Mouse (Mus musculus) gastrocnemius, postnatal 14 days (tissue): Measurements from ENCODE around the gene Ms4a4b. TPM values are rescaled to one million over a fixed set of nuclear protein-coding genes. Genes with fewer than 3 reads are reported as not detected.
"Not testable (repeated sequence)": the region's sequence is repeated elsewhere in the genome, so short reads cannot be mapped to it uniquely, and the experiment has no call there.

Experiments used
- DNase-seq: peaks from one replicate; pipeline ENCODE4 v3.0.0; 2021; ENCODE audit warnings: mixed read lengths
- intact Hi-C: fragments of 180-260 bp; cut with DNase I; formaldehyde crosslinking; loops from one replicate; pipeline ENCODE4 v1.15.1; 2025; ENCODE audit warnings: low total_unique reads
- total RNA-seq, 2 experiments: library from RNA; stranded (reverse); gene quantifications; 2 replicates each; pipeline ENCODE4 v1.2.3; 2021

Ms4a4b gene
- total RNA-seq, 2 experiments from 2014 or later = 0.20 TPM; not detected in 1

- no peak for DNase-seq
- intact Hi-C loops = no loop called here
Observed at GRCm38 (mm10) chr19:11484388-11484787, 41.0 kb downstream of the Ms4a4b start.

GRCm38 (mm10) chr19:11485266-11485665, 41.9 kb downstream of the Ms4a4b start:
- intact Hi-C loops = no loop called here
- no peak for DNase-seq

DNA sequence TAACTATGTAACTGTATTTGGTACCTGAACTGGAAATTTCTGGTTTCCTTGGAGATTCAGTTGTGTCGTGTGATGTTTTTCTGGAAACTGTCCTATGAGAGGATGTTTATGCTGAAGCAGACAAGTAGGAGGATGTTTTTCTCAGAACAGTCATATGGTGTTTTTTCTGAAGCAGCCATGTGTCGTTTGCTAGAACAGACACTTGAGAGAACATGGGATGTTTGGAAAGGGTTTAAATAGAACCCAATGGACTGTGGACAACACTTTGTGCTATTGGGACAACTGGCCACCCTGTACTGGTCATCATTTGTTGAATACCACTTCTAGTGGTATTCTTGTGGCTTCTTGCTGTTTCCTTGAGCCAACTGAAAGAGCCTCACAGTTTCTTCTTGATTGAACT, 42.4 kb downstream of the Ms4a4b start, which contains the start of gene Gm8369:
Gene Gm8369 (plus strand): TSS at position 193 of the 400 bp plus-strand sequence.
- intact Hi-C loops = no loop called here
- no peak for DNase-seq

- no peak for DNase-seq
- intact Hi-C loops = no loop called here
Observed at GRCm38 (mm10) chr19:11486599-11486998, 43.2 kb downstream of the Ms4a4b start.

GRCm38 (mm10) chr19:11491406-11492189, 48.2 kb downstream of the Ms4a4b start:
- no peak for DNase-seq
- intact Hi-C loops = no loop called here

- DNase-seq = no peak
- intact Hi-C loops = no loop called here
Observed at GRCm38 (mm10) chr19:11492671-11493070, 49.3 kb downstream of the Ms4a4b start.

DNA sequence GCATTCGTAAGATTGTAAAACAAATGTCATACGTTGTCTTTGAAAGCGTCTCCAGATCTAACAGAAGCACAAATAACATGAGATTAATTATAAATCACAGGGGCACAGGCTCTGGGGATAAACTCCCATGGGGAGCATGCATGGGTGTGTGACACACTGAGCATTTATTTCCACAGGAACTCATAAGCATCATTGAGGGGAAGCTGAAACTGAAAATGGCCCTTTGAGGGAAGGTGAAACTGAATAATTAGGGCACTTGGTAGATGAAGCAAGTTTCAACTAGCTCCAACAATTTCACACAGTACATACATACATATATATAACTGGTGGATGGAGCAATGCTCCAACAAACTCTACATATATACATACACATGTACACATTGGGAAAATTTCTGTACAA, 51.2 kb downstream of the Ms4a4b start:
- intact Hi-C loops = no loop called here
- no peak for DNase-seq

DNA sequence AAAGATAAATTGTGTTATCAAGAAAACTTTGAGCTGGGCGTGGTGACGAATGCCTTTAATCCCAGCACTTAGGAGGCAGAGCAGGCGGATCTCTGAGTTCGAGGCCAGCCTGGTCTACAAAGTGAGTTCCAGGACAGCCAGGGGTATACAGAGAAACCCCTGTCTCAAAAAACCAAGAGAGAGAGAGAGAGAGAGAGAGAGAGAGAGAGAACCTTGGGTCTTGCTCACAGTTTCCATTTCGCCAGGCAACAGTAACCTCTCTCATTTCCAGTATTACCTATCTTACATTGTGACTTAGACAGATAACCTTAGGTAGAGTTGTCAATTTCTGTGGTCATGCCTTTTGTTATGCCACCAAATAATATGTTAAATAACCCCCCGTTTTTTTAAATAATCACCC, 53.0 kb downstream of the Ms4a4b start:
- intact Hi-C loops = no loop called here
- no peak for DNase-seq

GRCm38 (mm10) chr19:11497300-11497699, 53.9 kb downstream of the Ms4a4b start:
- intact Hi-C loops, DNase-seq: not testable (repeated sequence)

GRCm38 (mm10) chr19:11500796-11501195, 57.4 kb downstream of the Ms4a4b start:
- DNase-seq = no peak
- intact Hi-C loops = no loop called here

DNA sequence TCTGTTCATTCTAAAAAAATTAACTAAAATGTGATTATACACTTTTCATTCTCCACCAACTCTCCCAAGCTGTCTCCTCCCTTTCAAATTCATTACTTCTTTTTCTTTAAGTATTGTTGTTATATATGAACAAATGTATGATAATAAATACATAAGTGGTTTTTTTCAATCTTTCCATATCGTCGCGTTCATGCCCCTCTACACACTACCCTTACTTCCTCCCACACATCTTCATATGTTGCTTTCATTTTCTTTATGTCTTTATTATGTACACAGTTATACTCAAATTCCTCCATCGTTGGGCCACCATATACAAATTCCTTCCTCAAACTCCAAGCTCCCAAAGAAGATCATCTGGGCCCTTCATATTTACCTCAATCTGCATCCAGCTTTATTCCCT, 58.0 kb downstream of the Ms4a4b start:
- no peak for DNase-seq
- intact Hi-C loops = no loop called here

- intact Hi-C loops = no loop called here
- DNase-seq = no peak
Observed at GRCm38 (mm10) chr19:11504857-11505256, 61.5 kb downstream of the Ms4a4b start.

DNA sequence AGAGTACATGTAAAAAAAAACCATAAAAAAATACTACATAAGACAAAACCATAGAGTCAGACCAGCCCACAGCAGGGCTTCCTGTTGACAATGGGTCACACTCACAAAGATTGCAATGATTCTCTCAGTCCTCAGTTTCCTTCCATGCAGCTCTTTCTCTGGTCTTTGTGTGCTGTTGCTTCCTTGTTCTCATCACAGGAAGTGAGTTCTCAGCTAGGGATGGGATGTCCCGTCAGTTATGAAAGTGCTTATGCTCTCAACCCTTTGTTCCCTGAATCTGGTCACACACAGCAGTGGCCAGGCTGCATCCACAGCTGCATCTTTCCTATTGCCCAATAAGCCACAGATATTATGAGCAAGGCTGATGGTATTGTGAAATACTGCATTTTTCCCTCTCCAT, 70.1 kb downstream of the Ms4a4b start:
- no peak for DNase-seq
- intact Hi-C loops = no loop called here

DNA sequence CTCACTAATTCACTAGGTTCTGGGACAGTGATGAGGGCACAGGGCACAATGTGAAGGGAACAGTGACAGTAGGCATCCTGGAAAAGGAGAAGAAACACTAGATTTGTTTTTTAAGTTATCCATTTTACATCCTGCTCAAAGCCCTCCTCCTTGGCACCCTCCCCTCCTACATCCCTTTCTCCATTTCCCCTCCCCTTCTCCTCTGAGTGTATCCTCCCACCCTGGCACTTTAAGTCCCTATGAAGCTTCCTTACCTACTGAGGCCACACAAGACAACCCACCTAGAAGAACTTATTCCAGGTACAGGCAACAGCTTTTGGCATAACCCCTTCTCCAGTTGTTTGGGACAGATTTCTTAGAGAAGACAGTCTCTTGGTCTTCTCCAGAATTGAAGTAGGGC, 72.9 kb downstream of the Ms4a4b start, which contains the start of gene Ms4a6b:
Gene Ms4a6b (plus strand): TSS at position 267 of the 400 bp plus-strand sequence.
- DNase-seq = no peak
- intact Hi-C loops = no loop called here

Other genes with a start within 250 kb of the Ms4a4b start
- not detected for gene Ms4a13, start 246.8 kb upstream of the Ms4a4b start, total RNA-seq
- gene Ms4a12, start 211.1 kb upstream of the Ms4a4b start, total RNA-seq = not detected
- gene Ms4a1, start 177.3 kb upstream of the Ms4a4b start, total RNA-seq = under 1 TPM in 1 of 2 experiments, not detected in 1; 0.10 TPM
- not detected for gene Ms4a5, start 159.7 kb upstream of the Ms4a4b start, total RNA-seq
- under 1 TPM in 1 of 2 experiments, not detected in 1; 0.06 TPM for gene Ms4a14, start 129.1 kb upstream of the Ms4a4b start, total RNA-seq
- 1 to 10 TPM in 1 of 2 experiments, under 1 TPM in 1; 0.82 to 1.3 TPM for gene Ms4a7, start 107.4 kb upstream of the Ms4a4b start, total RNA-seq
- gene Ms4a4a, start 68.0 kb upstream of the Ms4a4b start, total RNA-seq = 1 to 10 TPM; 4.5 to 7.7 TPM
- gene Ms4a4c, start 38.8 kb upstream of the Ms4a4b start, total RNA-seq = not detected
- 1 to 10 TPM; 3.9 to 6.8 TPM for gene Ms4a6c, start 25.8 kb downstream of the Ms4a4b start, total RNA-seq
- under 1 TPM in 1 of 2 experiments, not detected in 1; 0.29 TPM for gene Gm8369, start 42.4 kb downstream of the Ms4a4b start, total RNA-seq
- gene Ms4a6b, start 73.0 kb downstream of the Ms4a4b start, total RNA-seq = 1 to 10 TPM; 1.6 to 5.5 TPM
- gene Ms4a4d, start 93.2 kb downstream of the Ms4a4b start, total RNA-seq = 1 to 10 TPM; 4.7 to 5.3 TPM
- 1 to 10 TPM; 1.5 to 2.3 TPM for gene Ms4a6d, start 161.3 kb downstream of the Ms4a4b start, total RNA-seq
- under 1 TPM; 0.27 to 0.29 TPM for gene Ms4a2, start 180.2 kb downstream of the Ms4a4b start, total RNA-seq
- not detected for gene Ms4a3, start 197.3 kb downstream of the Ms4a4b start, total RNA-seq
- not detected for gene Oosp2, start 217.0 kb downstream of the Ms4a4b start, total RNA-seq
- not detected for gene Oosp1, start 247.6 kb downstream of the Ms4a4b start, total RNA-seq